Mouse (Mus musculus) gastrocnemius, adult 8-10 months (tissue): ENCODE measurements around the gene Galntl6. TPM values are rescaled to one million over a fixed set of nuclear protein-coding genes. Genes with fewer than 3 reads are reported as not detected.
"Not testable (repeated sequence)": the region's sequence is repeated elsewhere in the genome, so short reads cannot be mapped to it uniquely, and the experiment has no call there.

Source experiments
- DNase-seq, 2 experiments: peaks; one replicate each; pipeline ENCODE4 v3.0.0; 2022; ENCODE audit warnings: low spot score in 2 of 2
- total RNA-seq, 4 experiments: library from RNA; stranded (reverse); gene quantifications; 2 replicates each; pipeline ENCODE4 v1.2.4; 2022

Gene Galntl6
- total RNA-seq, 4 experiments from 2014 or later = not detected

DNA sequence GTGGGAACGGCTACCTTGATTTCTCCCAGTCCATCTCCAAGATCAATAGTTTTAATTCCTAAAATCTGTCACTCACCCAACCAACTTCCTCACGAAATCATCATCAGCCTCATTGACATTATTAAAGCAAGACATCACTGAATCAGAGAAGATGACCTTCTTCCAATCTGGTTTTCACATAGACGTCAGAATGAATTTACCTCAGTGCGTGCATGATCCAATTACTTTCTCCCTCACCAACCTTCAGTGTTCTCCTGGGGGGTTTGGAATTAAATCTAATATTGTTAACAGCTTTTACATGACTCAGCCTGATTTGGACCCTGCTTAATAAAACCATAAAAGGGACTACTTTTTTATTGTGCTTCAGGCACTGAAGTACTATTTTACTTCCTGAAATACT is 307.7 kb downstream of the Galntl6 start:
- no peak for DNase-seq

DNA sequence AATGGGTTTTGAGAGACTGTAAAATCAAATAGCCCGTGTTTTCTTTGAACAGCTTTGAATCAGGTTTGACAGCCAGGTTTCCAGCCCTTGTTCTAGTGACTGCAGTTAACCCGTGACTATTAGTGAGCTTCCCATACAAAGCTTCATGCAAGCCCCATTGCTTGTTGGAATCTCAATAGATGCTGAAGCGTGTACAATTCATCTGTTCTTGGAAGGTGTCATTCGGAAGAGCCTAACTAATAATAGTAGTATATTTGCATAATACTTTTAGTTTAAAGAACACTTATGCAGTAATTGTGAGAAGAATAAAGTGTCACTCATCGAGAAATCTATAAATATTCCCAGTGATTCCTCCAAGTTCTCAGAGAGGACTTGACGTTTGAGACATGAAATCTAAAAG is 314.6 kb downstream of the Galntl6 start:
- no peak for DNase-seq

DNA sequence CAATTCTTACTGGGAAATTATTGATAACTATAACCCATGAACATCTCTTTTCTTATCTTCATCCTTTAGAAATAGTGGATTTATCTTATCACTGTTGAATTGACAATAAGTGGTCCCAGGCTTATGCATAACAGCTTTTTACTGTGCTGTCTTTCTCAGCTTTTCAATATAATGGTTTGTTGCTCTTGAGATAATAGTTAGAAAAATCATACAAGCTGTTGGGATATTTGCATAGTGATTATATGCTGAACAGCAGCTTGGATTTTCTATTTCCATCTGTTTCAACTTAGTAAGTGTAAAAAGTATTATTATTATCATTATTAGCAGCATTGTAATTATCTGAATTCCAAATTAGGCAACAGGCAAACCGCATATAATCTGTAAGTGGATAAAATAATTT is 337.1 kb downstream of the Galntl6 start:
- DNase-seq = no peak

GRCm38 (mm10) chr8:58568086-58568485 is 344.4 kb downstream of the Galntl6 start:
- no peak for DNase-seq

GRCm38 (mm10) chr8:58566115-58566514 is 346.3 kb downstream of the Galntl6 start:
- DNase-seq = no peak

DNA sequence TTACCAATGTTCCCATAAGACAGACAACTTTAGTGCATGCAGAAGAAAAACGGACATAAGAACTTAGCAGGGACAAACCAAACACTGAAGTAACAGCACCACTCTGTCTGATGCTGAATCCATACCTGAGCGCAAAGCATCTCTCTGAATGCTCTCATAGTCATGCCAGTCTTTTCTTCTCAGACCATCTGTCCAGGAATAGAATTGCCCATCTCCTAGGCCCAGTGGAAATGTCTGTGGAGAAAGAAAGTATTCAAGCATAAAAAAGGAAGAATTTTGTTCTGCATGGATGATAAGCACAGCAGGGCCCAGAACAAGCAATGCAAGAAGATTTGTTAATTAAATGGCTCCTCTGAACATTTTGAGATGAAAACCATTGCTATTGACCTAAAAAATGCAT is 376.7 kb downstream of the Galntl6 start:
- no peak for DNase-seq

- no peak for DNase-seq
These were observed 377.8 kb downstream of the Galntl6 start for GRCm38 (mm10) chr8:58534631-58535030.

- DNase-seq = no peak
These were observed 389.0 kb downstream of the Galntl6 start for GRCm38 (mm10) chr8:58523443-58523842.

DNA sequence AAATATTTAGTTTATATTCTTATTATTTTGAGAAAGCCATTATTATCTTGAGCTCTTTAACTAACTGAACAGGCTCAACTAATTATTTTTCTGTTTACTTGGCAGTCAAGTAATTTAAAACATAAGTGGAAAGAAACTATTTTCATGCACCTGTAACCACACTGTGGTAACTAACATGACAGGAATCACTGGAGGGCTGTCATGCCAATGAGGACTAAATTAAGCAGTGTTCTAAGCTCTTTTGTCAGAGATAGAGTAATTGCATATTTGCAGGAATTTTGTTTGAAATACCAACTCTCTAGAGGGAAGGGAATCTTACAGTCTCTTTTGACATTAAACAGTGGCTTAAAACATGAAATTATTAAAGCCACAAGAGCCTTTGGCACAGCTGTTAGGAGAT is 390.5 kb downstream of the Galntl6 start:
- DNase-seq = no peak

DNA sequence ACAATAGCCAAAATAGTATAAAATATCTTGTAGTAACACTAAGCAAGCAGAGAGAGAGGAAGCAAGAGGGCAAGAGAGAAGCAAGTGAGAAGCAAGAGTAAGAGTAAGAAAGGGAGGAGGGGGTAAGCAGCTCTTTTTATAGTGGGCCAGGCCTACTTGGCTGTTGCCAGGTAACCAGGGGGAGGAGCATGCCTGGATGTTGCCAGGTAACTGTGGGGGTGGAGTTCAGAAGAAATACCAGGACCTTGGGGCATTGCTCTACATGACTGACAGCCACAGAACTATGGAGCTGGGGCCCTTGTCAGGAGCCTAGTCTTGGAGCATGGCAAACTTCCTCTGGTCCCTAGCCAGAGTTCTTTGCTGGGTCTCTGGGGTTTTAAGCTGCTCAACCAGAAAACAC is 401.9 kb downstream of the Galntl6 start:
- DNase-seq = no peak

GRCm38 (mm10) chr8:58509051-58509450 is 403.4 kb downstream of the Galntl6 start:
- DNase-seq = no peak

GRCm38 (mm10) chr8:58487099-58487498 is 425.3 kb downstream of the Galntl6 start:
- no peak for DNase-seq

DNA sequence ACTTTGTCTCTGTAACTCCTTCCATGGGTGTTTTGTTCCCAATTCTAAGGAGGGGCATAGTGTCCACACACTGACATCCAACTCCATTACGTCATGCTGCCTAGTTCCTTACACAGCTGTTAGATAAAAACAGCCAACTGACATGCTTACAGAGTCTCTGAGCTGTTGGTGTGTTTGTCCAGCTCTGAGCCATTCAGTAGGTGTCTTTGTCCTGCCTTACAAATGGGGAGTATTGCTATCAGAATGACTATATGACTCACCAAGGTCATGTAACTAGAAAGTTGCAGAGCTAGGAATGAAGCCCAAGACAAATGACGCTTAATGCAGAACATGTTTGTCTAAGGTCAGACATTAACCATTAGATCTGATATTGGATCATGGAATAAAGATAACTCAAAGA is 449.1 kb downstream of the Galntl6 start:
- not testable (repeated sequence) for DNase-seq

- DNase-seq = no peak
These were observed 469.7 kb downstream of the Galntl6 start for GRCm38 (mm10) chr8:58442696-58443095.

GRCm38 (mm10) chr8:58418481-58418880 is 494.0 kb downstream of the Galntl6 start:
- no peak for DNase-seq

GRCm38 (mm10) chr8:58417551-58417950 is 494.9 kb downstream of the Galntl6 start:
- DNase-seq = no peak

GRCm38 (mm10) chr8:58396500-58396899 is 515.9 kb downstream of the Galntl6 start:
- no peak for DNase-seq

DNA sequence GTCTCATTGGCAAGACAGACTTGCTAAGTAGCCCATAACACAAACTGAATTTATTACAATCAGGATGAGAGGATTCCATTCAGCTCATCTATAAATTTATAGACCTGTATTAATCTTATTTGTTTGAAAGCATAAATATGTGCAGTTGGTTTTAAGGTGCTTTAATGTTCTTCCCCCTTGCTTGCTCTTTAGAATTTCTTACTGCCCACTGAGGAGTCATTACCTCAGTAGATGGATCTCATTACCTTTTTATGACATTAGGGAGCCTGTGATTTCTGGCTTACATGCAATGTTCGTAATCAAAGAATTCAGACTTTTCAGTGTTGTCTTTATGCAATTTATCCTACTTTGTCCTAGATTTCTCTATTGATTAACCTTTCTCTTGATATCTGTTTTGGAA is 516.6 kb downstream of the Galntl6 start:
- no peak for DNase-seq

DNA sequence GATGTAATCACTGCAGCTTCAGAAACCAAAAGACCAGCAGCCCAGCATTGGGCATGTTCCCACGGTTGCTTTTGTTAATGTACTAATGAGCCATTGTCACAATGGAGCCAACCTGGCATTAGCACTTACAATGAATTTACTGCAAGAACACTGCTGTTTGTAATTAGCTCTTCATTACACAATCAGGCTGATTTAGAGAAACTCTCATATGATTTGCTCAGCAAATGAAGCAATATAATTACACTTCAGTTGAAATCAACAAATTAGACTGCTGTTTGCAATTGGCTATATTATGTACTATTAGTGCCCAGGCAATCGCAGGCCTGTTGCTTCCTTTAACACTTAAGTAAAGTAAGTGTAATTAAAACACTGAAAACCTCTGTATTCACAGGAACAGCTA is 540.1 kb downstream of the Galntl6 start:
- DNase-seq = no peak

DNA sequence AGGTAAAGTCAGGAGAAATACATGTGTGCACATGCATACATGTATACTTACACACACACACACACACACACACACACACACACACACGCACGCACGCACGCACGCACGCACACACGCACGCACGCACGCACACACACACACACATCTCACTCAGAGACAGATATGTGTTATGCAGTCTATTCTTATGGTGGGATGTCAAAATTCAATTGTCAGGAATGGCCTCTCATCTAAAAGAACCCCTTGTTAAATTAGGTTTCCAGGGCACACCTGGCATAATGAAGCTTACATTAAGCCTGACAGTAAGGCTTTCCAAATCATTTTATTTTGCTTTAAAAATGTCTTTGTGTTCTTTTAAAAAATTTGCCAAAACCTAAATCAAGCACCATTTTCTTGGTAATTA is 540.5 kb downstream of the Galntl6 start:
- no peak for DNase-seq

GRCm38 (mm10) chr8:58331151-58331550 is 581.3 kb downstream of the Galntl6 start:
- DNase-seq = no peak

- no peak for DNase-seq
These were observed 599.0 kb downstream of the Galntl6 start for GRCm38 (mm10) chr8:58313482-58313881.

DNA sequence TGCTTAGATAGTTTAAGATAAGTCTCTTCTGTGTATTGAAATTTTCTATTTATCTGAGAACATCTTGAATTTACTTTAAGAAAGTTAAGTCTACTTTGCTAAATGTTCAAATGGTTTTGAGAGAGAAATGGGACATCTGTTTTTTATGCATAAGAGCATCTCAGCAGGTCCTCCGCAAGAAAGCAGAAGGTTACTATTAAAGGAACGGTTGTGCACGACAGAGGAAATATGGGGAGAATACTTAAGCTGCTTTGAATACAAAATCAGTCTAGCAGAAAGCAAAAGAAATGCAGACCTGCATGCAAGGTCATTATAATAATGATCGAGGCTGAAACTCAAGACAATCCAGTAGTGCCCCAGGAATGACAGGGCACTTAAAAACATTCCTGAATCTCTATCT is 621.0 kb downstream of the Galntl6 start:
- DNase-seq = no peak

DNA sequence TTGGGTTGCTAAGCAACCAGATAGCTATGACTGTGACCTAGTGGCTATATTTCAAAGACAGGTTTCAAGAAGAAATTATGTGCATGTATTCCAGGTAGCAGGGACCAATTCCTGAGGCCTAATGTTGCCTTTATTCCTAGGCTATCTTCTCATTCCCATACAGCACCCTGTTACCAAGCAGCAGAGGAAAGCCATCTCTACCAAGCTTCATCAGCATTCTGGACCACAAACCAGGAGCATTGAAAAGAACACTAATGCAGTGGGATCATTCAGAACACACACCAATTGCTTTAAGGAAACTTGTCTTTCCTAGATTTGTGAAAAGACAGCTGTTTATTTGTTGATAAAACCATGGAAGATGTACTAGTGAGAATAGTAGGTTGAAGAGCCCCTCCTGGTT is 622.4 kb downstream of the Galntl6 start:
- no peak for DNase-seq
